ENCODE assay signal across 23 mouse cellular contexts in the genomic region with DNA sequence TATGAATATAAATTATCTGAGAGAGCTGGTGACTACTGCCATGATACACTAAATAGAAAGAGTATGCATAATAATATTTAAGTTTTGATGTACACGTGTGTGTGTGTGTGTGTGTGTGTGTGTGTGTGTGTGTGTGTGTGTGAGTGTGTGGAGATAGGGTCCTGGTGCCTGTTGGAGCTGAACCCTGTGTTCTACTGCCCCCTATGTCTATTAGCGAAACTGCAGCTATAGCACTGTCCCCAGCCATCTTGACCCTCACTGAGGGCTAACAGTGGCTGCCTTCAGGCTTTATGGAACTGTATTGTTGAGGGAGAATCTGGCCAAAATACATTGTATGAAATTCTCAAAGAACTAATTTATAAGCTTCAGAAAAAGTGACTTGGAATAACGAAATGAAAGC.
DNase-seq lines count a peak whose midpoint lies in the region; ATAC-seq and TF ChIP-seq lines count a peak whose summit lies in the region.
"Had no signal": no experiment of that assay in that cellular context is flagged by ENCODE, and none has a peak within 500 bp of the region (broad histone marks: within the 10 kb centered on the region; RNA-seq: fewer than 3 reads in every experiment).

No protein-coding gene starts in this region.

- no peaks in the 10 kb centered on the region for H3K27me3 ChIP-seq in intestine, postnatal 0 days (replicated peaks; ENCODE audit: control insufficient read depth, insufficient read depth, low read length)
- H3K27me3 ChIP-seq in intestine, embryonic 16.5 days (replicated peaks; ENCODE audit: control insufficient read depth, insufficient read depth, low read length), result no peaks in the 10 kb centered on the region
- no peaks in the 10 kb centered on the region for H3K27me3 ChIP-seq in testis, adult 2 months (ENCODE audit: control insufficient read depth, insufficient read depth, low read length)
- H3K27me3 ChIP-seq in MEL (ENCODE audit: control insufficient read depth in 1 of 2, insufficient read depth in 2 of 2, low read length in 2 of 2), result no peaks in the 10 kb centered on the region
- no peaks in the 10 kb centered on the region for H3K27me3 ChIP-seq in stomach, postnatal 0 days (ENCODE audit: control insufficient read depth, insufficient read depth, low read length)
- no peaks in the 10 kb centered on the region for H3K27me3 ChIP-seq in forebrain, postnatal 0 days (ENCODE audit: insufficient read depth, low read length)
- H3K27me3 ChIP-seq: forebrain, embryonic 15.5 days; limb, embryonic 15.5 days; midbrain, embryonic 12.5 days had no signal

- H3K9ac ChIP-seq in intestine, postnatal 0 days (ENCODE audit: low read depth, low read length), result no peak overlapping the region
- no peak overlapping the region for H3K9ac ChIP-seq in intestine, embryonic 16.5 days (ENCODE audit: low read depth, low read length)
- no peak overlapping the region for H3K9ac ChIP-seq in MEL (ENCODE audit: control insufficient read depth, low read depth, low read length, poor library complexity, severe bottlenecking)
- H3K9ac ChIP-seq in stomach, postnatal 0 days (ENCODE audit: low read length), result no peak overlapping the region
- no peak overlapping the region for H3K9ac ChIP-seq in forebrain, postnatal 0 days
- H3K9ac ChIP-seq: forebrain, embryonic 15.5 days; limb, embryonic 15.5 days; midbrain, embryonic 12.5 days had no signal

- H3K4me2 ChIP-seq in intestine, postnatal 0 days (replicated peaks; ENCODE audit: low read depth), result no peak overlapping the region
- no peak overlapping the region for H3K4me2 ChIP-seq in intestine, embryonic 16.5 days (ENCODE audit: low read depth, low read length)
- H3K4me2 ChIP-seq in stomach, postnatal 0 days (replicated peaks; ENCODE audit: low read depth), result no peak overlapping the region
- H3K4me2 ChIP-seq in forebrain, postnatal 0 days (ENCODE audit: low read depth), result no peak overlapping the region
- H3K4me2 ChIP-seq: forebrain, embryonic 15.5 days; limb, embryonic 15.5 days; midbrain, embryonic 12.5 days had no signal

- H3K4me1 ChIP-seq in intestine, postnatal 0 days (replicated peaks; ENCODE audit: control insufficient read depth, insufficient read depth, low read length), result no peaks in the 10 kb centered on the region
- no peaks in the 10 kb centered on the region for H3K4me1 ChIP-seq in intestine, embryonic 16.5 days (ENCODE audit: control insufficient read depth, insufficient read depth, low read length)
- H3K4me1 ChIP-seq in testis, adult 2 months (ENCODE audit: control insufficient read depth, insufficient read depth, low read length), result no peaks in the 10 kb centered on the region
- H3K4me1 ChIP-seq in MEL (ENCODE audit: control insufficient read depth in 1 of 2, insufficient read depth in 2 of 2, low read length in 2 of 2), result no peaks in the 10 kb centered on the region
- H3K4me1 ChIP-seq in stomach, postnatal 0 days (replicated peaks; ENCODE audit: control insufficient read depth, insufficient read depth), result no peaks in the 10 kb centered on the region
- no peaks in the 10 kb centered on the region for H3K4me1 ChIP-seq in forebrain, postnatal 0 days (ENCODE audit: insufficient read depth)
- H3K4me1 ChIP-seq: embryonic facial prominence, embryonic 10.5 days; forebrain, embryonic 15.5 days; heart, embryonic 10.5 days; limb, embryonic 15.5 days; midbrain, embryonic 12.5 days had no signal

- TF ChIP-seq POLR2A in testis, adult 2 months (IDR thresholded peaks at IDR 0.05; ENCODE audit: control insufficient read depth, low read depth, low read length), result no peak
- no peak for TF ChIP-seq POLR2A in MEL (IDR thresholded peaks at IDR 0.05; ENCODE audit: control insufficient read depth in 1 of 2, insufficient read depth in 1 of 2, low read depth in 1 of 2, low read length in 2 of 2, poor library complexity in 1 of 2)

- peak; percentile 13; the same call in 1 of the 2 replicates for TF ChIP-seq CTCF in intestine, postnatal 0 days (IDR thresholded peaks at IDR 0.05; ENCODE audit: low read depth)
- peak; percentile 12; the same call in 1 of the 2 replicates for TF ChIP-seq CTCF in testis, adult 2 months (IDR thresholded peaks at IDR 0.05; ENCODE audit: control insufficient read depth, insufficient read depth, insufficient replicate concordance, low read depth, low read length)
- peak in 2 of 3 experiments; percentile 27 to 30; a peak in 3 of 6 replicates for TF ChIP-seq CTCF in MEL (IDR thresholded peaks at IDR 0.05 in 2 of 3, conservative IDR thresholded peaks at IDR 0.05 in 1 of 3; ENCODE audit: control insufficient read depth in 1 of 3, insufficient read depth in 1 of 3, low read depth in 2 of 3, low read length in 3 of 3, poor library complexity in 1 of 3, severe bottlenecking in 1 of 3)
- TF ChIP-seq CTCF in stomach, postnatal 0 days (IDR thresholded peaks at IDR 0.05; ENCODE audit: low read depth), result peak; percentile 40
- no peak for TF ChIP-seq CTCF in forebrain, postnatal 0 days (IDR thresholded peaks at IDR 0.05; ENCODE audit: low read depth)

- WGBS in intestine, postnatal 0 days, result 60% methylated on average over 3 of the region's 3 CpGs
- 50% methylated on average over 3 of the region's 3 CpGs for WGBS in intestine, embryonic 16.5 days
- 56% methylated on average over 3 of the region's 3 CpGs for WGBS in stomach, postnatal 0 days
- WGBS in forebrain, postnatal 0 days, result 61% methylated on average over 3 of the region's 3 CpGs

- H3K79me2 ChIP-seq in MEL (ENCODE audit: control insufficient read depth, insufficient read depth, low read length, poor library complexity), result no peaks in the 10 kb centered on the region

- no peaks in the 10 kb centered on the region for H3K36me3 ChIP-seq in intestine, postnatal 0 days (ENCODE audit: control insufficient read depth, insufficient read depth)
- H3K36me3 ChIP-seq in intestine, embryonic 16.5 days (ENCODE audit: control insufficient read depth, insufficient read depth, low read length), result no peaks in the 10 kb centered on the region
- no peaks in the 10 kb centered on the region for H3K36me3 ChIP-seq in testis, adult 2 months (ENCODE audit: control insufficient read depth, insufficient read depth, low read length)
- no peaks in the 10 kb centered on the region for H3K36me3 ChIP-seq in MEL (ENCODE audit: control insufficient read depth in 1 of 2, insufficient read depth in 2 of 2, low read length in 2 of 2)
- H3K36me3 ChIP-seq in stomach, postnatal 0 days (ENCODE audit: control insufficient read depth, insufficient read depth, low read length), result no peaks in the 10 kb centered on the region
- H3K36me3 ChIP-seq in forebrain, postnatal 0 days (ENCODE audit: insufficient read depth), result no peaks in the 10 kb centered on the region
- H3K36me3 ChIP-seq: embryonic facial prominence, embryonic 10.5 days; forebrain, embryonic 15.5 days; G1E; heart, embryonic 10.5 days; limb, embryonic 15.5 days; midbrain, embryonic 12.5 days had no signal

- ATAC-seq in intestine, postnatal 0 days, result no peak
- no peak for ATAC-seq in intestine, embryonic 16.5 days
- ATAC-seq in stomach, postnatal 0 days (ENCODE audit: low FRiP score, low TSS enrichment), result no peak
- ATAC-seq in forebrain, postnatal 0 days, result no peak
- ATAC-seq: forebrain, embryonic 15.5 days had no signal

- DNase-seq in testis, postnatal 14 days (ENCODE audit: low spot score), result no peak
- peak; percentile 6 for DNase-seq in MEL (ENCODE audit: low read depth, low spot score)
- DNase-seq in stomach, postnatal 0 days (ENCODE audit: low spot score), result no peak
- no peak for DNase-seq in thymus, postnatal 10 days (ENCODE audit: low spot score in 2 of 2)
- DNase-seq in forebrain, postnatal 0 days, result no peak
- DNase-seq: cerebellum, adult 11-12 months; cerebellum, postnatal 14 days; gastrocnemius, postnatal 10 days; kidney, adult 18-20 months; kidney, postnatal 10 days; left cerebral cortex, postnatal 4 days; lung, adult 18-20 months; right cerebral cortex, postnatal 25 days; spleen, adult 18-20 months had no signal

- TF ChIP-seq RAD21 in MEL (IDR thresholded peaks at IDR 0.05; ENCODE audit: low read depth, low read length), result peak; percentile 38

- H3K9me3 ChIP-seq in intestine, postnatal 0 days (ENCODE audit: control insufficient read depth), result no peaks in the 10 kb centered on the region
- H3K9me3 ChIP-seq in intestine, embryonic 16.5 days (ENCODE audit: control insufficient read depth, low read length), result no peaks in the 10 kb centered on the region
- H3K9me3 ChIP-seq in MEL (replicated peaks; ENCODE audit: insufficient read depth, low read length), result no peaks in the 10 kb centered on the region
- H3K9me3 ChIP-seq in stomach, postnatal 0 days (ENCODE audit: control insufficient read depth, low read length), result no peaks in the 10 kb centered on the region
- no peaks in the 10 kb centered on the region for H3K9me3 ChIP-seq in forebrain, postnatal 0 days (ENCODE audit: low read length)
- H3K9me3 ChIP-seq: embryonic facial prominence, embryonic 10.5 days; forebrain, embryonic 15.5 days; G1E; heart, embryonic 10.5 days; limb, embryonic 15.5 days; midbrain, embryonic 12.5 days had no signal

- no peak overlapping the region for H3K27ac ChIP-seq in intestine, postnatal 0 days (ENCODE audit: low read depth, low read length)
- H3K27ac ChIP-seq in intestine, embryonic 16.5 days (ENCODE audit: low read length), result no peak overlapping the region
- H3K27ac ChIP-seq in testis, adult 2 months (ENCODE audit: control insufficient read depth, insufficient read depth, low read depth, low read length), result no peak overlapping the region
- H3K27ac ChIP-seq in MEL (ENCODE audit: control insufficient read depth, low read depth, low read length), result no peak overlapping the region
- H3K27ac ChIP-seq in stomach, postnatal 0 days (replicated peaks), result no peak overlapping the region
- H3K27ac ChIP-seq in forebrain, postnatal 0 days (ENCODE audit: low read depth, low read length), result no peak overlapping the region
- H3K27ac ChIP-seq: embryonic facial prominence, embryonic 10.5 days; forebrain, embryonic 15.5 days; heart, embryonic 10.5 days; limb, embryonic 15.5 days; midbrain, embryonic 12.5 days had no signal

- no peak for TF ChIP-seq EP300 in MEL (IDR thresholded peaks at IDR 0.05; ENCODE audit: low read depth in 1 of 2, low read length in 2 of 2)
- TF ChIP-seq EP300 in stomach, postnatal 0 days (optimal IDR thresholded peaks at IDR 0.05), result no peak

- H3K4me3 ChIP-seq in intestine, postnatal 0 days (ENCODE audit: low read depth, low read length), result no peak overlapping the region
- H3K4me3 ChIP-seq in intestine, embryonic 16.5 days (ENCODE audit: low read length), result no peak overlapping the region
- H3K4me3 ChIP-seq in testis, adult 2 months (ENCODE audit: control insufficient read depth, low read depth, low read length), result no peak overlapping the region
- H3K4me3 ChIP-seq in MEL (ENCODE audit: control insufficient read depth in 1 of 2, insufficient read depth in 1 of 2, low read depth in 2 of 2, low read length in 2 of 2), result no peak overlapping the region
- no peak overlapping the region for H3K4me3 ChIP-seq in stomach, postnatal 0 days (ENCODE audit: low read depth, low read length)
- H3K4me3 ChIP-seq in forebrain, postnatal 0 days (ENCODE audit: low read depth, low read length), result no peak overlapping the region
- H3K4me3 ChIP-seq: embryonic facial prominence, embryonic 10.5 days; forebrain, embryonic 15.5 days; heart, embryonic 10.5 days; limb, embryonic 15.5 days; midbrain, embryonic 12.5 days had no signal

TF ChIP-seq in MEL, 35 proteins besides CTCF, POLR2A, EP300 and RAD21 (continues in another document):
- TF ChIP-seq SIN3A (IDR thresholded peaks at IDR 0.05; ENCODE audit: low read length) (no peak), MYC (IDR thresholded peaks at IDR 0.05; ENCODE audit: low read depth, low read length) (no peak)
